Mouse (Mus musculus) adrenal gland, postnatal 10 days (tissue): ENCODE data around the gene Olfr974. TPM values are rescaled to one million over a fixed set of nuclear protein-coding genes. Genes with fewer than 3 reads are reported as not detected.
"Not testable (repeated sequence)": the region's sequence is repeated elsewhere in the genome, so short reads cannot be mapped to it uniquely, and the experiment has no call there.

Experiments
- DNase-seq: peaks from one replicate; pipeline ENCODE4 v3.0.0; 2021; ENCODE audit warnings: mixed read lengths
- long read RNA-seq, 2 experiments: library from polyadenylated mRNA; stranded (forward); transcript quantifications; one replicate each; pipeline ENCODE4 v2.0.0; 2021
- total RNA-seq, 2 experiments: library from RNA; stranded (reverse); gene quantifications; 2 replicates each; pipeline ENCODE4 v1.2.3; 2021

The Olfr974 gene
- total RNA-seq = not detected
- long read RNA-seq, experiment 1 = 0 reads
- long read RNA-seq, experiment 2 = 0 reads

DNA sequence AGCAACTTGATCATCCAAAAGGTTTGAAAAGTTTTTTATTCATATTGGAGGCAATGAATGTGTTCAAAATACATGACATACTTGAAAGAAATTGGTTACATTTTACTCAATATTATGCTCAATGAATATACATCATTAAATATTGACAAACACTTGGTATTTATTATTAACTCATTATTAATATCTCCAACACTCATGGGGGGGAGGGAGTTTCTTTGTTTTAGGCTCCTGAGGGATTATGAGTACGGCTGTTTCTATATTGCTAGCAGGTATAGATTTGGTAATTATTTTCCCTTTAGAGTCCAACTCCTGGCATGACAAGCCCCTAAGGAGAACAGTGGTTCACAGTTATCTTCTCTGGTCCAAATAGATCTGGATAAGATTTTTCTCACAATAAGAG, at the start of gene Olfr974:
Gene Olfr974 (plus strand): TSS at position 301 of the 400 bp plus-strand sequence.
- DNase-seq = no peak

- DNase-seq = no peak
Measured at GRCm38 (mm10) chr9:39905106-39905505, 32.2 kb upstream of the Olfr974 start.

DNA sequence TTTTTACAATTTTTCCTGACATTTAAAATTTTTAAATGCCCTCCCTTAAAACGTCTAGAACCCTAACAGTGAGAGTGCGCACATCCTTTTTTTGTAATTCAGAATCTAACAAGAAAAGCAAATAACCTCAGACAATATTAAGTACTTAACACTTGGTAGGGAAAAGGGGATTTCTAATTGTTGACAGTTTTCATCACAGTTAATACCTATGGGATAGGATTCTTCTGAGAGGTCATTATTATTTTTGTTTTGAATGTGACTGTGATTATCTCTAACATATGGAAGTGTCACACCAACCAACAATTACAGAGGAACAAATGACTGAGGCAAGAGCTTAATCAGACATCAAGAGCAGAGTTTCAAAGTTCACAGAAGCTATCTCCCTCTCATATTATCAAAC, 30.3 kb upstream of the Olfr974 start, which contains the start of gene Olfr229:
Gene Olfr229 (plus strand): TSS at position 301 of the 400 bp plus-strand sequence.
- no peak for DNase-seq

- DNase-seq = no peak
Measured at GRCm38 (mm10) chr9:39909939-39910338, 27.4 kb upstream of the Olfr974 start.

DNA sequence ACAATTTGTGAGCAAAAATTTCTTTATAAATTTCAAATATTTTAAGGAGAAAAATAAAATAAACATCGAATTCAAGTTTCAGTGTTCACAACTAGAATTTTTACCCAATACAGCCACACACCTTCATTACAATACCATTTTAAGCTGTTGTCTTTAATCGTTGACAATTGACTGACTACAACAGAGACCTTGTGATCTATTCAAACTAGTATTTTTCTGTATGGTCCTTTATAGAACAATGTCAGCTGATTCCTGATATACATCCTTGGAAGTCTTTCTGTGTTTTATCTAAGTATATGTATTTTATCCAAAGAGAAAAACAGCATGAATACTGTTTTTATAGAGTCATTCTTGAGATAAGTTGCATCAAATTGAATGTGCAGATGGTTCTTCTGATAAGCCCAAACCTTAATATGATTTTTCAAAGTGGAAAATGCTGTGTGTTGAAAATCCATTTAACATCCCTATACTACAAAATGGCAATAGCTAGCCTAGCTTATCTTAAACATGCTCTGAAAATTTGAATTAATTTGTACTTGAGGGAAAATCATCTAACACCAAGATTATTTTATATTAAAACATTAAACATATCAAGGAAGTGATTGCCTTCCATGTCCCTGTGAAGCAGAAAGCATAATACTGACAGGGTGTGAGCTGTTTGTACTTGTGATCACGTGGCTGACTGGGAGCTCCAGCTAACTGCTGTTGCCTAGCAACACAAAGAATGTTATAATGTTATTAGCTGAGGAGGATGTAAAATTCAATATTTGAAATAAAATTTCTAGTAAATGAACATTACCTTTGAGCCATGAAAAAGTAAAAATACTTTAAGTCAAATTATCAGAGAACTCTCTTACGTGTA, 9.1 kb upstream of the Olfr974 start:
- DNase-seq = not testable (repeated sequence)

DNA sequence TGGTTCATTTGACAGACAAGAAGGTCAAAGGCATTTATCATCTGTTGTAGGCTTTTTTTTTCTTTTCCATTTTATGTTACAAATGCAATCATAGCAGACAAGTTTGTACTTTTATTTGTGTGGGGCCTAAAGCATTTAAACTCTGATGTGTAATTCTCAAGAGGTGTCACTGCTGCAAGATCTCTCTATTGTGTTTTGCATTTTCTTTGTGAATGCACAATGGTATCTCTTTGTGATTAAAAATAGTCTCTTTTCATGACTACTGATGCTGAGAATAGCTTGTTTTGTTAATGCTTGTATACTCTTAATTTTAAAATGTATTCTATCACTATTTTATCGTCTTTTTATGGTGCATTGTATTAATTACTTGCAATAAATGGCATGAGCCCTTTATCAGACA, 8.5 kb upstream of the Olfr974 start:
- not testable (repeated sequence) for DNase-seq

DNA sequence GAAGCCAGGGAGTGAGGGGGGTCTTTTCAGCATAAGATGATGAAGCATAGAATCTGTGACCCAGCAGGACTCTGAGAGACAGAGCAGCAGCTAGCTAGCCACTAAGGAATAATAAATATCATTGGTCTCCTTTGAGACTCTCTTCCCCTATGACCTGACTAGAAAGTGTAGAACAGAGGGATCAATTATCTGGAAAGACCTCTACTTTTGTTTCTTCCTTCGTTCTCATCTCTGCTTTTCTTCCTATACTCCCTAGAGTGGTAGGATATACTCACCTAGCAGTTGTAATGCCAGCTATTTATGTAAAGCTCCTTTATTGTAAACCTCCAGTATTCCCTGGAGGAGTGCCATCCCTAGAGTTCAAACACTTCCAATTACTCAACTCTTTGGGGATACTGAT, 14.6 kb downstream of the Olfr974 start, which contains the start of gene Olfr975:
Gene Olfr975 (minus strand): TSS at position 101 of the 400 bp plus-strand sequence.
- no peak for DNase-seq

DNA sequence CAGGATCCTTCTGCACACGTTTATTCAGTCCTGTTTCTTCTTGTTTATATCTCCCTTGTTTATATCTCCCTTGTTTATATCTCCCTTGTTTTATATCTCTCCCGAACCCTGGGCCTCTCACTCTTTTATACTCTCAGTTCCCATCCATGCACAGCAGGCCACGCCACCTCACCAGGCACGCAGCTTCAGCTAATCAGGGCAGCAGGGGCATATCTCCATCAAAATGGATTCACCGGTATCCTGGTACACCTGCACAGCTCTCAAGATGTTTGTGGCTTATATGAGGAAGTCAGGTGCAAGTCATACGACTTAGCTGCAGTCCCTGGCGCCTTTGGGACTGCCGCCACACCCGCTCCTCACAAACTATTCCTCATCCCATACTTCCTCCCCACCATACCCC, 23.7 kb downstream of the Olfr974 start, which contains the start of gene Olfr976:
Gene Olfr976 (minus strand): TSS at position 101 of the 400 bp plus-strand sequence.
- not testable (repeated sequence) for DNase-seq

DNA sequence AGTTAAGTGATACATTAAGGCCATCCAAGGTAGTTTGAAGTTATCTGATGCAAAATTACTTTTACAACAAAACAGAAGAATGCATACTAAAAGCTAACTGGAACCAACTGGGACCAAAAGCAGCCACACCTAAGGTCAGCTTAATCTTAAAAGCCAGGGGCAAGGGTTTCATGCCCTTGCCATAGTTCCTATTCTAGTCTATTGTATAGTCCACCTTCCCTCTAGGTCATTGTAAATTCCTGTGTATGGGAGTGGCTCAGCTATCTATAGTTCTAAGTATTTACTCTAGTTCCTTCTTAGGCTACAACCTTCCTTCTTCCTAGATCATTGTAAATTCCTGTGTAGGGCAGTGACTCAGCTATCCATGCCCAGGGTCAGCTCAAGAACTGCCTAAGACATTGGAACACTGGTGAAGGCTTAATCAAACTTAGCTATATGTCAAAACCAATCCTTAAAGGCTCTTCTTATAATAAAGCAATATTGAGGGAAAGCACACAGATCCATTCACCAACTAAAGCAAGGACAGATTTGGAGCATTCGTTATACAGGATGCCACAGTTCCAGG, 39.4 kb downstream of the Olfr974 start:
- DNase-seq = not testable (repeated sequence)

DNA sequence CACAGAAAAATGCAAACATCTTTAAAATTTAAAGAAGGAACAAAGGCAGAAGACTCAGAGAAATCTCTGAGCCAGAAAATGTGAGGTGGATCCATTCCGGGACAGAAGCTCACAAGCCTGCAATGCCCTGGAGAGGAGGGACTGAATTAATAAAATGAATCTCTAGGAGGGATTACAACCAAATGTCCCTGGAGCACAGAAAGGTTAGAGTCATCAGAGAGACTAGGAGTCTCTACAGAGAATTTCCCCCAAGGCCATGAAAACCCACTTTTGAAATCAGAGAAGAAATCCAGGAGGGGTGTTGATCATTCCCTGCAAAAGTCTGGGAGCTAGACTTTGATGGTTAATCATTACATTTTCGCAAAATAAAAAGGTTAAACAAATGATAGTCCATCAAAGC, 54.5 kb downstream of the Olfr974 start, which contains the start of gene Olfr978:
Gene Olfr978 (plus strand): TSS at position 301 of the 400 bp plus-strand sequence.
- no peak for DNase-seq

Other genes with a start within 250 kb of the Olfr974 start
- not detected for gene Olfr149, start 230.4 kb upstream of the Olfr974 start, total RNA-seq
- not detected for gene Olfr965, start 226.1 kb upstream of the Olfr974 start, total RNA-seq
- not detected for gene Olfr150, start 206.5 kb upstream of the Olfr974 start, total RNA-seq
- not detected for gene Olfr967, start 191.3 kb upstream of the Olfr974 start, total RNA-seq
- gene Olfr968, start 154.2 kb upstream of the Olfr974 start, total RNA-seq = not detected
- gene Olfr969, start 146.6 kb upstream of the Olfr974 start, total RNA-seq = not detected
- not detected for gene Olfr970, start 128.6 kb upstream of the Olfr974 start, total RNA-seq
- not detected for gene Olfr971, start 100.6 kb upstream of the Olfr974 start, total RNA-seq
- gene Olfr972, start 71.1 kb upstream of the Olfr974 start, total RNA-seq = not detected
- not detected for gene Olfr229, start 30.2 kb upstream of the Olfr974 start, total RNA-seq
- gene Olfr975, start 14.5 kb downstream of the Olfr974 start, total RNA-seq = not detected
- not detected for gene Olfr976, start 23.6 kb downstream of the Olfr974 start, total RNA-seq
- not detected for gene Olfr978, start 54.6 kb downstream of the Olfr974 start, total RNA-seq
- not detected for gene Olfr979, start 66.0 kb downstream of the Olfr974 start, total RNA-seq
- not detected for gene Olfr980, start 72.1 kb downstream of the Olfr974 start, total RNA-seq
- not detected for gene Olfr981, start 84.0 kb downstream of the Olfr974 start, total RNA-seq
- gene Olfr982, start 136.3 kb downstream of the Olfr974 start, total RNA-seq = not detected
- not detected for gene Olfr983, start 156.1 kb downstream of the Olfr974 start, total RNA-seq
- not detected for gene Olfr984, start 176.7 kb downstream of the Olfr974 start, total RNA-seq
- not detected for gene Olfr985, start 192.7 kb downstream of the Olfr974 start, total RNA-seq
- not detected for gene Tmem225, start 210.6 kb downstream of the Olfr974 start, total RNA-seq
- gene Olfr986, start 243.4 kb downstream of the Olfr974 start, total RNA-seq = not detected